Mouse (Mus musculus) MEL (cell line): ENCODE measurements around the gene Atp8b3.

Experiments used
- BHLHE40 ChIP-seq: IDR thresholded peaks from 2 replicates; pipeline ENCODE4 v1.6.1; 2012; ENCODE audit warnings: low read depth, mild to moderate bottlenecking, inconsistent platforms, low read length, improper control_type of control experiment, borderline replicate concordance
- CTCF ChIP-seq, 3 experiments: IDR thresholded peaks in 2 of 3; conservative IDR thresholded peaks in 1 of 3; 2 replicates each; pipeline ENCODE4 v1.5.1; 2011 to 2012; ENCODE audit warnings: low read length in 3 of 3, low read depth in 2 of 3, mild to moderate bottlenecking in 2 of 3, improper control_type of control experiment in 1 of 3, inconsistent platforms in 1 of 3, mixed read lengths in 1 of 3, moderate library complexity in 1 of 3; ENCODE audit not compliant: control insufficient read depth in 1 of 3, insufficient read depth in 1 of 3, poor library complexity in 1 of 3, severe bottlenecking in 1 of 3
- EP300 ChIP-seq, 2 experiments: IDR thresholded peaks; 2 replicates each; pipeline ENCODE4 v1.6.1; 2011; ENCODE audit warnings: improper control_type of control experiment in 2 of 2, low read length in 2 of 2, low read depth in 1 of 2, mild to moderate bottlenecking in 1 of 2
- GATA1 ChIP-seq: IDR thresholded peaks from 2 replicates; pipeline ENCODE4 v1.6.1; 2011; ENCODE audit warnings: low read depth, low read length, improper control_type of control experiment
- MAFK ChIP-seq: IDR thresholded peaks from 2 replicates; pipeline ENCODE4 v1.6.1; 2011; ENCODE audit warnings: low read depth, mild to moderate bottlenecking, low read length, improper control_type of control experiment, borderline replicate concordance
- MAZ ChIP-seq: IDR thresholded peaks from 2 replicates; pipeline ENCODE4 v1.6.1; 2012; ENCODE audit warnings: low read depth, mild to moderate bottlenecking, inconsistent platforms, low read length, improper control_type of control experiment
- POLR2A ChIP-seq, 2 experiments: IDR thresholded peaks; 2 replicates each; pipeline ENCODE4 v1.6.1; 2011 to 2012; ENCODE audit warnings: low read length in 2 of 2, mild to moderate bottlenecking in 2 of 2, control low read depth in 1 of 2, improper control_type of control experiment in 1 of 2, low read depth in 1 of 2, moderate library complexity in 1 of 2; ENCODE audit not compliant: control insufficient read depth in 1 of 2, insufficient read depth in 1 of 2, poor library complexity in 1 of 2
- POLR2AphosphoS5 ChIP-seq: IDR thresholded peaks from 2 replicates; pipeline ENCODE4 v1.6.1; 2012; ENCODE audit warnings: low read depth, borderline replicate concordance, mild to moderate bottlenecking, inconsistent platforms, low read length, moderate library complexity, mixed read lengths
- RAD21 ChIP-seq: IDR thresholded peaks from 2 replicates; pipeline ENCODE4 v1.6.1; 2011; ENCODE audit warnings: mild to moderate bottlenecking, low read depth, low read length, improper control_type of control experiment
- TCF12 ChIP-seq: IDR thresholded peaks from 2 replicates; pipeline ENCODE4 v1.6.1; 2014; ENCODE audit warnings: low read depth, mild to moderate bottlenecking, inconsistent platforms, low read length, improper control_type of control experiment, moderate library complexity
- ZMIZ1 ChIP-seq: IDR thresholded peaks from 2 replicates; pipeline ENCODE4 v1.6.1; 2012; ENCODE audit warnings: low read depth, mild to moderate bottlenecking, inconsistent platforms, low read length, improper control_type of control experiment, moderate library complexity

DNA sequence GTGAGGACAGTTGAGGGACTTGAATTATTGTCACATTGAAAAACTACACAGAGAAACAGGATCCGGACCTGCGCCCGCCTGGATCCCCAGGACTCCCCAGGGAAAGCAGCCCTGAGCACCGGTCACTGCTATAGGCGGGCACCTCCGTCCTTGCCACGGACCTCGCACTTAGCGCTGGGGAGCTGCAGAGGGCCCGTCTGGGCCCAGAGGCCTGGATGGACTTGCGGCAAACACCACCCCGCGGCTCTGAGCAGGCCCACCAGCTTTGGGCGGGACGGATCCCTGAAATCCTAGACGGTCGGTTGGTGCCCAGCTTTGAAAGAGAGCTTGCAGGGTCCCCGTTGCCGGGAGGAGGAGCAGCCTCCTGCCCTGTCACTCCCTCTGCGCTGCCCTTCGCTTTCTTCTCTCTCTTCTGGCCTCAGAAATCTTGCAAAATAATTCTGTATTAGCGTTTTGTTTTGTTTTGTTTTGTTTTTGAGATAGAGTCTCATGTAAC lies 36.1 kb downstream of the Atp8b3 start:
- TF ChIP-seq ZMIZ1 (no peak), MAFK (no peak), CTCF (IDR thresholded peaks at IDR 0.05 in 2 of 3, conservative IDR thresholded peaks at IDR 0.05 in 1 of 3; ENCODE audit: control insufficient read depth in 1 of 3, insufficient read depth in 1 of 3, low read depth in 2 of 3, low read length in 3 of 3, poor library complexity in 1 of 3, severe bottlenecking in 1 of 3) (no peak), EP300 (IDR thresholded peaks at IDR 0.05; ENCODE audit: low read depth in 1 of 2, low read length in 2 of 2) (no peak), RAD21 (no peak), BHLHE40 (no peak), TCF12 (no peak), POLR2A (IDR thresholded peaks at IDR 0.05; ENCODE audit: control insufficient read depth in 1 of 2, insufficient read depth in 1 of 2, low read depth in 1 of 2, low read length in 2 of 2, poor library complexity in 1 of 2) (no peak), MAZ (no peak), GATA1 (no peak), POLR2AphosphoS5 (no peak)
